Comparison of ENCODE assay signal across 8 mouse cellular contexts in the genomic region with DNA sequence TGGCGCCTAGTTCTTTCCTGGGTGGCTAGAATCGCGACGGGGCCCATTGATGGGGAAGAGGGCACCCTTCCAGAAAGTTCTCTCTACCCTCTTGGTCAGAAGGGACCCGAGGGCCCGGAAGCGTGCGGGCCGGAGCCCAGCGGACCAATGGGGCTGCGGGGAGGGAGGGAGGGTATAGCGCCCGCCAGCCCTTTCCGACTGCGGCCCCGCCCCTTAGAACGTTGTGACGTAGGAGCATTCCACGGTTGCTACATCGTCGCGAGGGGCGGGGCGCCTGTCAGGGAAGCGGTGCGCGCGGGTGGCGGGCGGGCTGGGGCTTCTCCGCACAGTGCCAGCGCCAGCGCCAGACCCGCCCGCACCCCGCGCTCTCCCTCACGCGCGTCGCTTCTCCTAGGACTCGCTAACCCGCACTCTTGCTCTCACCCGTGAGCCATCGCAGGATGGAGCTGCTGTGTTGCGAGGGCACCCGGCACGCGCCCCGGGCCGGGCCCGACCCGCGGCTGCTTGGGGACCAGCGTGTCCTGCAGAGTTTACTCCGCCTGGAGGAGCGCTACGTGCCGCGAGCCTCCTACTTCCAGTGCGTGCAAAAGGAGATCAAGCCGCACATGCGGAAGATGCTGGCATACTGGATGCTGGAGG. TPM values are rescaled to one million over a fixed set of nuclear protein-coding genes. Genes with fewer than 3 reads are reported as not detected.
A peak's percentile ranks its signal among the peaks of the same experiment; 100 is the strongest.
DNase-seq lines count a peak whose midpoint lies in the region; ATAC-seq and TF ChIP-seq lines count a peak whose summit lies in the region.

No protein-coding gene starts in this region.

- under 1% methylated on average over 61 of the region's 63 CpGs for WGBS in cerebellum, adult 2 months
- 2% methylated on average over 63 of the region's 63 CpGs for WGBS in forebrain, postnatal 0 days
- under 1% methylated on average over 63 of the region's 63 CpGs for WGBS in lung, embryonic 15.5 days

- peak; percentile 94 for ATAC-seq in forebrain, postnatal 0 days
- ATAC-seq in lung, embryonic 15.5 days (ENCODE audit: borderline replicate concordance, extremely low read depth, low FRiP score, low TSS enrichment) = peak; percentile 91

- 0 out of 4 replicates have a peak, but pooled peaks of 1 of the 2 experiments have one; percentile 1 for TF ChIP-seq EP300 in MEL (IDR thresholded peaks at IDR 0.05; ENCODE audit: low read depth in 1 of 2, low read length in 2 of 2)

- H3K27ac ChIP-seq in MEL (ENCODE audit: control insufficient read depth, low read depth, low read length) = peak overlapping the region; percentile 98
- H3K27ac ChIP-seq in cerebellum, adult 2 months (ENCODE audit: insufficient read depth, low read length) = 0 out of 2 replicates have a peak overlapping the region, but pooled peaks have one; percentile 39
- peak overlapping the region; percentile 69 for H3K27ac ChIP-seq in forebrain, postnatal 0 days (ENCODE audit: low read depth, low read length)
- peak overlapping the region; percentile 96 for H3K27ac ChIP-seq in lung, embryonic 15.5 days

- H3K4me1 ChIP-seq in MEL (ENCODE audit: control insufficient read depth in 1 of 2, insufficient read depth in 2 of 2, low read length in 2 of 2) = peaks cover 20 to 51% of the 10 kb centered on the region in 2 experiments
- peaks cover 12% of the 10 kb centered on the region for H3K4me1 ChIP-seq in cerebellum, adult 2 months (ENCODE audit: control insufficient read depth, insufficient read depth, low read length)
- no peaks in the 10 kb centered on the region; the same call in 1 of the 2 replicates for H3K4me1 ChIP-seq in forebrain, postnatal 0 days (ENCODE audit: insufficient read depth)
- H3K4me1 ChIP-seq in lung, embryonic 15.5 days = peaks cover 38% of the 10 kb centered on the region

- peaks cover 0 to 44% of the 10 kb centered on the region in 2 experiments; a peak in 2 of 4 replicates for H3K36me3 ChIP-seq in MEL (ENCODE audit: control insufficient read depth in 1 of 2, insufficient read depth in 2 of 2, low read length in 2 of 2)
- no peaks in the 10 kb centered on the region for H3K36me3 ChIP-seq in forebrain, postnatal 0 days (ENCODE audit: insufficient read depth)
- H3K36me3 ChIP-seq in lung, embryonic 15.5 days = peaks cover 15% of the 10 kb centered on the region

- H3K4me3 ChIP-seq in MEL (ENCODE audit: control insufficient read depth in 1 of 2, insufficient read depth in 1 of 2, low read depth in 2 of 2, low read length in 2 of 2) = peak overlapping the region; percentile 86 to 96
- H3K4me3 ChIP-seq in cerebellum, adult 2 months (replicated peaks; ENCODE audit: insufficient read depth, low read depth, low read length) = peak overlapping the region; percentile 90
- H3K4me3 ChIP-seq in forebrain, postnatal 0 days (ENCODE audit: low read depth, low read length) = peak overlapping the region; percentile 61
- peak overlapping the region; percentile 95 for H3K4me3 ChIP-seq in lung, embryonic 15.5 days

- no peak for TF ChIP-seq CTCF in MEL (IDR thresholded peaks at IDR 0.05 in 2 of 3, conservative IDR thresholded peaks at IDR 0.05 in 1 of 3; ENCODE audit: control insufficient read depth in 1 of 3, insufficient read depth in 1 of 3, low read depth in 2 of 3, low read length in 3 of 3, poor library complexity in 1 of 3, severe bottlenecking in 1 of 3)
- TF ChIP-seq CTCF in cerebellum, adult 2 months (IDR thresholded peaks at IDR 0.05; ENCODE audit: borderline replicate concordance, insufficient read depth, low read depth, low read length) = no peak
- TF ChIP-seq CTCF in forebrain, postnatal 0 days (IDR thresholded peaks at IDR 0.05; ENCODE audit: low read depth) = 0 out of 2 replicates have a peak, but pooled peaks have one; percentile 4

- peak overlapping the region; percentile 92 for H3K9ac ChIP-seq in MEL (ENCODE audit: control insufficient read depth, low read depth, low read length, poor library complexity, severe bottlenecking)
- H3K9ac ChIP-seq in forebrain, postnatal 0 days = peak overlapping the region; percentile 56
- H3K9ac ChIP-seq in lung, embryonic 15.5 days = peak overlapping the region; percentile 91

- peak; percentile 55 to 76 for TF ChIP-seq POLR2A in MEL (IDR thresholded peaks at IDR 0.05; ENCODE audit: control insufficient read depth in 1 of 2, insufficient read depth in 1 of 2, low read depth in 1 of 2, low read length in 2 of 2, poor library complexity in 1 of 2)
- peak; percentile 55 for TF ChIP-seq POLR2A in cerebellum, adult 2 months (IDR thresholded peaks at IDR 0.05; ENCODE audit: borderline replicate concordance, insufficient read depth, low read length)

- H3K4me2 ChIP-seq in forebrain, postnatal 0 days (ENCODE audit: low read depth) = peak overlapping the region; percentile 98
- H3K4me2 ChIP-seq in lung, embryonic 15.5 days = peak overlapping the region; percentile 86

- H3K79me2 ChIP-seq in MEL (ENCODE audit: control insufficient read depth, insufficient read depth, low read length, poor library complexity) = peaks cover 28% of the 10 kb centered on the region

- no peaks in the 10 kb centered on the region for H3K27me3 ChIP-seq in MEL (ENCODE audit: control insufficient read depth in 1 of 2, insufficient read depth in 2 of 2, low read length in 2 of 2)
- no peaks in the 10 kb centered on the region for H3K27me3 ChIP-seq in cerebellum, adult 2 months (ENCODE audit: control insufficient read depth, insufficient read depth, low read length)
- H3K27me3 ChIP-seq in forebrain, postnatal 0 days (ENCODE audit: insufficient read depth, low read length) = no peaks in the 10 kb centered on the region
- H3K27me3 ChIP-seq in lung, embryonic 15.5 days = no peaks in the 10 kb centered on the region

- TF ChIP-seq RAD21 in MEL (IDR thresholded peaks at IDR 0.05; ENCODE audit: low read depth, low read length) = no peak

- DNase-seq in MEL (ENCODE audit: low read depth, low spot score) = peak; percentile 95
- peak; percentile 92 for DNase-seq in cerebellum, adult 2 months
- DNase-seq in forebrain, postnatal 0 days = peak; percentile 93
- DNase-seq in heart, postnatal 4 days = peak; percentile 98
- peak; percentile 77 to 86 for DNase-seq in layer of hippocampus, adult 8-10 months (ENCODE audit: low spot score in 2 of 2)
- peak; percentile 85 for DNase-seq in ovary, adult 18-20 months (ENCODE audit: low spot score)
- peak; percentile 95 for DNase-seq in thymus, postnatal 0 days (ENCODE audit: low spot score)

- H3K9me3 ChIP-seq in MEL (replicated peaks; ENCODE audit: insufficient read depth, low read length) = no peaks in the 10 kb centered on the region
- no peaks in the 10 kb centered on the region for H3K9me3 ChIP-seq in forebrain, postnatal 0 days (ENCODE audit: low read length)
- H3K9me3 ChIP-seq in lung, embryonic 15.5 days = no peaks in the 10 kb centered on the region

RNA-seq across cellular contexts. Expression of a gene that starts 18.0 kb away (rescaled TPM):
- 60.2 and 69.3 TPM in 2 replicates for total RNA-seq in MEL (2012; rRNA removed)
- polyA plus RNA-seq in MEL (2012; ENCODE audit: insufficient read depth in 1 of 2, insufficient read length in 2 of 2, low read depth in 1 of 2, low replicate concordance in 2 of 2, missing spikeins in 1 of 2) = 10 to 100 TPM in 1 of 2 experiments, not detected in 1; 85.4 TPM
- polyA plus RNA-seq in cerebellum, adult 2 months (2012; rRNA removed) = 13.6 and 14.9 TPM in 2 replicates
- total RNA-seq in forebrain, postnatal 0 days (2014; rRNA removed) = 21.9 and 23.7 TPM in 2 replicates
- 32.0 and 35.4 TPM in 2 replicates for polyA plus RNA-seq in forebrain, postnatal 0 days (2015; fragmentation: Nextera tagmentation; extraction: Ambion mirVana)
- 10 to 100 TPM; 21.7 to 22.2 TPM for total RNA-seq in heart, postnatal 4 days (2021)
- 10 to 100 TPM; 16.9 to 18.6 (median 17.8) TPM for total RNA-seq in layer of hippocampus, adult 8-10 months (2022)
- 21.9 and 22.9 TPM in 2 replicates for polyA plus RNA-seq in lung, embryonic 15.5 days (2015; fragmentation: Nextera tagmentation; extraction: Ambion mirVana)
- 21.3 and 22.4 TPM in 2 replicates for polyA plus RNA-seq in thymus, postnatal 0 days (2015; fragmentation: Nextera tagmentation; extraction: Ambion mirVana)

RNA-seq across cellular contexts. Expression of a gene that starts 18.0 kb away (rescaled TPM):
- 45.9 and 62.6 TPM in 2 replicates for total RNA-seq in MEL (2012; rRNA removed)
- polyA plus RNA-seq in MEL (2012; ENCODE audit: insufficient read depth in 1 of 2, insufficient read length in 2 of 2, low read depth in 1 of 2, low replicate concordance in 2 of 2, missing spikeins in 1 of 2) = 10 to 100 TPM in 1 of 2 experiments, not detected in 1; 45.7 TPM
- polyA plus RNA-seq in cerebellum, adult 2 months (2012; rRNA removed) = 43.7 and 47.1 TPM in 2 replicates
- 31.5 and 37.0 TPM in 2 replicates for total RNA-seq in forebrain, postnatal 0 days (2014; rRNA removed)
- polyA plus RNA-seq in forebrain, postnatal 0 days (2015; fragmentation: Nextera tagmentation; extraction: Ambion mirVana) = 27.9 and 30.2 TPM in 2 replicates
- 10 to 100 TPM; 20.3 to 20.7 TPM for total RNA-seq in heart, postnatal 4 days (2021)
- total RNA-seq in layer of hippocampus, adult 8-10 months (2022) = 10 to 100 TPM; 31.1 to 40.3 (median 33.1) TPM
- polyA plus RNA-seq in lung, embryonic 15.5 days (2015; fragmentation: Nextera tagmentation; extraction: Ambion mirVana) = 47.8 and 50.3 TPM in 2 replicates
- 46.9 and 50.1 TPM in 2 replicates for polyA plus RNA-seq in thymus, postnatal 0 days (2015; fragmentation: Nextera tagmentation; extraction: Ambion mirVana)

RNA-seq across cellular contexts. Expression of a gene that starts 18.1 kb away (rescaled TPM):
- total RNA-seq in MEL (2012; rRNA removed) = 1.1 and 2.9 TPM in 2 replicates
- 1 to 10 TPM in 1 of 2 experiments, not detected in 1; 1.9 TPM for polyA plus RNA-seq in MEL (2012; ENCODE audit: insufficient read depth in 1 of 2, insufficient read length in 2 of 2, low read depth in 1 of 2, low replicate concordance in 2 of 2, missing spikeins in 1 of 2)
- 1.7 and 2.1 TPM in 2 replicates for polyA plus RNA-seq in cerebellum, adult 2 months (2012; rRNA removed)
- 4.7 and 10.6 TPM in 2 replicates for total RNA-seq in forebrain, postnatal 0 days (2014; rRNA removed)
- polyA plus RNA-seq in forebrain, postnatal 0 days (2015; fragmentation: Nextera tagmentation; extraction: Ambion mirVana) = 1.4 and 2.1 TPM in 2 replicates
- 1 to 10 TPM; 3.9 to 4.4 TPM for total RNA-seq in heart, postnatal 4 days (2021)
- total RNA-seq in layer of hippocampus, adult 8-10 months (2022) = 1 to 10 TPM; 4.9 to 8.9 (median 7.0) TPM
- 0.35 and 1.7 TPM in 2 replicates for polyA plus RNA-seq in lung, embryonic 15.5 days (2015; fragmentation: Nextera tagmentation; extraction: Ambion mirVana)
- 1.8 TPM in 2 replicates for polyA plus RNA-seq in thymus, postnatal 0 days (2015; fragmentation: Nextera tagmentation; extraction: Ambion mirVana)

RNA-seq across cellular contexts. Expression of a gene that starts 37.2 kb away (rescaled TPM):
- 5.2 and 5.5 TPM in 2 replicates for total RNA-seq in MEL (2012; rRNA removed)
- polyA plus RNA-seq in MEL (2012; ENCODE audit: insufficient read depth in 1 of 2, insufficient read length in 2 of 2, low read depth in 1 of 2, low replicate concordance in 2 of 2, missing spikeins in 1 of 2) = 10 to 100 TPM in 1 of 2 experiments, not detected in 1; 16.1 TPM
- polyA plus RNA-seq in cerebellum, adult 2 months (2012; rRNA removed) = 11.1 and 11.2 TPM in 2 replicates
- total RNA-seq in forebrain, postnatal 0 days (2014; rRNA removed) = 11.2 and 18.9 TPM in 2 replicates
- 2.8 and 4.7 TPM in 2 replicates for polyA plus RNA-seq in forebrain, postnatal 0 days (2015; fragmentation: Nextera tagmentation; extraction: Ambion mirVana)
- 1 to 10 TPM; 7.3 to 9.7 TPM for total RNA-seq in heart, postnatal 4 days (2021)
- total RNA-seq in layer of hippocampus, adult 8-10 months (2022) = 10 to 100 TPM in 3 of 4 experiments, 1 to 10 TPM in 1; 8.1 to 11.5 (median 10.8) TPM
- polyA plus RNA-seq in lung, embryonic 15.5 days (2015; fragmentation: Nextera tagmentation; extraction: Ambion mirVana) = 4.2 and 4.3 TPM in 2 replicates
- 3.9 and 4.6 TPM in 2 replicates for polyA plus RNA-seq in thymus, postnatal 0 days (2015; fragmentation: Nextera tagmentation; extraction: Ambion mirVana)

Comparison
In these comparisons a context has a peak if more than half of its experiments do, and no peak if none do; other contexts are left out.
1. Peak in every context shown above with its lines: DNase-seq, ATAC-seq, H3K4me3 ChIP-seq and H3K27ac ChIP-seq.
2. H3K27ac ChIP-seq: peak in every context shown above with its lines; median percentile 98 in MEL; 96 in lung, embryonic 15.5 days; 69 in forebrain, postnatal 0 days; 39 in cerebellum, adult 2 months.